ENCODE assay signal across 8 mouse cellular contexts in genomic region chr6:134034904-134035489, GRCm38 (mm10). TPM values are rescaled to one million over a fixed set of nuclear protein-coding genes. Genes with fewer than 3 reads are reported as not detected.
A peak's percentile ranks its signal among the peaks of the same experiment; 100 is the strongest.
DNase-seq lines count a peak whose midpoint lies in the region; ATAC-seq and TF ChIP-seq lines count a peak whose summit lies in the region.

No protein-coding gene starts in this region.

- H3K79me2 ChIP-seq in liver, adult 2 months (ENCODE audit: control insufficient read depth, insufficient read depth, low read length) = peaks cover 11% of the 10 kb centered on the region; the same call in 1 of the 2 replicates
- peaks cover 38% of the 10 kb centered on the region for H3K79me2 ChIP-seq in myocyte (ENCODE audit: control insufficient read depth, insufficient read depth)

- H3K27ac ChIP-seq in embryonic facial prominence, embryonic 12.5 days = peak overlapping the region; percentile 99
- H3K27ac ChIP-seq in kidney, embryonic 14.5 days (ENCODE audit: low read depth, low read length) = peak overlapping the region; percentile 97
- peak overlapping the region; percentile 100 for H3K27ac ChIP-seq in liver, adult 2 months (replicated peaks; ENCODE audit: insufficient read depth, low read depth, low read length)

- H3K9me3 ChIP-seq in embryonic facial prominence, embryonic 12.5 days = no peaks in the 10 kb centered on the region
- H3K9me3 ChIP-seq in kidney, embryonic 14.5 days (ENCODE audit: control insufficient read depth, low read length) = no peaks in the 10 kb centered on the region

- TF ChIP-seq POLR2A in liver, adult 2 months (IDR thresholded peaks at IDR 0.05; ENCODE audit: extremely low read depth, insufficient read depth, low read length) = peak; percentile 76
- TF ChIP-seq POLR2A in myocyte (IDR thresholded peaks at IDR 0.05; ENCODE audit: insufficient read length, low read depth) = peak; percentile 79

- H3K27me3 ChIP-seq in embryonic facial prominence, embryonic 12.5 days = no peaks in the 10 kb centered on the region
- no peaks in the 10 kb centered on the region for H3K27me3 ChIP-seq in kidney, embryonic 14.5 days (ENCODE audit: control insufficient read depth, insufficient read depth, low read length)
- no peaks in the 10 kb centered on the region for H3K27me3 ChIP-seq in liver, adult 2 months (ENCODE audit: control insufficient read depth, insufficient read depth, low read length)
- H3K27me3 ChIP-seq in myocyte (ENCODE audit: control insufficient read depth, insufficient read depth, insufficient read length) = no peaks in the 10 kb centered on the region

- peaks cover 26% of the 10 kb centered on the region for H3K4me1 ChIP-seq in embryonic facial prominence, embryonic 12.5 days
- peaks cover 33% of the 10 kb centered on the region for H3K4me1 ChIP-seq in kidney, embryonic 14.5 days (ENCODE audit: control insufficient read depth, insufficient read depth, low read length)
- H3K4me1 ChIP-seq in liver, adult 2 months (ENCODE audit: control insufficient read depth, insufficient read depth, low read length) = peaks cover 15% of the 10 kb centered on the region

- TF ChIP-seq CTCF in liver, adult 2 months (IDR thresholded peaks at IDR 0.05; ENCODE audit: low read depth, low read length) = no peak

- peak; percentile 90 for DNase-seq in 416B (ENCODE audit: low read depth)
- peak; percentile 78 for DNase-seq in adrenal gland, postnatal 25 days
- peak; percentile 87 to 89 for DNase-seq in heart, adult 9 months (ENCODE audit: low spot score in 2 of 2)
- peak; percentile 68 for DNase-seq in liver, adult 2 months (ENCODE audit: extremely low read depth, low read depth, low spot score)
- DNase-seq in spleen, postnatal 4 days (ENCODE audit: low spot score in 2 of 2) = peak; percentile 64 to 81

- under 1% methylated on average over 55 of the region's 55 CpGs for WGBS in embryonic facial prominence, embryonic 12.5 days
- under 1% methylated on average over 54 of the region's 55 CpGs for WGBS in kidney, embryonic 14.5 days
- WGBS in liver, adult 2 months = under 1% methylated on average over 55 of the region's 55 CpGs

- no peaks in the 10 kb centered on the region for H3K36me3 ChIP-seq in embryonic facial prominence, embryonic 12.5 days
- no peaks in the 10 kb centered on the region for H3K36me3 ChIP-seq in kidney, embryonic 14.5 days (ENCODE audit: control insufficient read depth, insufficient read depth, low read length)
- H3K36me3 ChIP-seq in liver, adult 2 months (ENCODE audit: control insufficient read depth, insufficient read depth, low read length) = no peaks in the 10 kb centered on the region
- H3K36me3 ChIP-seq in myocyte (ENCODE audit: control insufficient read depth, insufficient read depth) = no peaks in the 10 kb centered on the region

- peak; percentile 94 for ATAC-seq in embryonic facial prominence, embryonic 12.5 days (ENCODE audit: insufficient number of reproducible peaks, insufficient read depth, low FRiP score, low TSS enrichment)
- peak; percentile 93 for ATAC-seq in kidney, embryonic 14.5 days (ENCODE audit: low FRiP score, low TSS enrichment)

- peak overlapping the region; percentile 99 for H3ac ChIP-seq in myocyte (ENCODE audit: control insufficient read depth, insufficient read length)

- H3K4me2 ChIP-seq in embryonic facial prominence, embryonic 12.5 days (replicated peaks) = peak overlapping the region; percentile 71
- H3K4me2 ChIP-seq in kidney, embryonic 14.5 days (replicated peaks; ENCODE audit: low read depth, low read length) = peak overlapping the region; percentile 39
- H3K4me2 ChIP-seq in myocyte (ENCODE audit: low read depth) = peak overlapping the region; percentile 71

- H3K9ac ChIP-seq in embryonic facial prominence, embryonic 12.5 days = peak overlapping the region; percentile 88
- peak overlapping the region; percentile 80 for H3K9ac ChIP-seq in kidney, embryonic 14.5 days (ENCODE audit: low read depth, low read length)
- H3K9ac ChIP-seq in liver, adult 2 months (ENCODE audit: low read depth, low read length) = peak overlapping the region; percentile 97

- peak overlapping the region; percentile 60 for H3K4me3 ChIP-seq in embryonic facial prominence, embryonic 12.5 days
- H3K4me3 ChIP-seq in kidney, embryonic 14.5 days (ENCODE audit: low read length) = peak overlapping the region; percentile 43
- H3K4me3 ChIP-seq in liver, adult 2 months (ENCODE audit: insufficient read depth, low read depth, low read length) = peak overlapping the region; percentile 91
- peak overlapping the region; percentile 91 for H3K4me3 ChIP-seq in myocyte

TF ChIP-seq in myocyte, 11 proteins besides CTCF, POLR2A, EP300 and RAD21:
- TF ChIP-seq E2F4 (IDR thresholded peaks at IDR 0.05; ENCODE audit: insufficient read depth) (peak; percentile 55), USF1 (IDR thresholded peaks at IDR 0.05; ENCODE audit: low read depth) (no peak), MAX (IDR thresholded peaks at IDR 0.05; ENCODE audit: low read depth) (no peak), CEBPB (IDR thresholded peaks at IDR 0.05; ENCODE audit: insufficient read depth, poor library complexity, severe bottlenecking) (no peak), REST (IDR thresholded peaks at IDR 0.05; ENCODE audit: insufficient read depth, insufficient read length) (no peak)

RNA-seq across cellular contexts. Expression of gene Etv6, which starts 0.5 kb away (rescaled TPM):
- total RNA-seq in adrenal gland, postnatal 25 days (2021) = 40.9 and 66.0 TPM in 2 replicates
- 14.2 and 15.8 TPM in 2 replicates for polyA plus RNA-seq in embryonic facial prominence, embryonic 12.5 days (2016; fragmentation: Nextera tagmentation; extraction: Ambion mirVana)
- 11.4 and 18.1 TPM in 2 replicates for polyA plus RNA-seq in kidney, embryonic 14.5 days (2014; fragmentation: Nextera tagmentation; extraction: Ambion mirVana)
- 4.0 and 4.1 TPM in 2 replicates for total RNA-seq in liver, adult 2 months (2014; rRNA removed)
- polyA plus RNA-seq in liver, adult 2 months (2012; rRNA removed) = 8.6 and 10.6 TPM in 2 replicates
- 6.8 TPM for polyA plus RNA-seq in myocyte (2012; fragmentation: generic; extraction: Trizol)

Comparison
In these comparisons a context has a peak if more than half of its experiments do, and no peak if none do; other contexts are left out.
1. Peak in every context shown above with its lines: DNase-seq, ATAC-seq, H3K4me3 ChIP-seq and H3K27ac ChIP-seq.